Mouse (Mus musculus): ENCODE measurements around the gene Slc25a17.

Gene Slc25a17

GRCm38 (mm10) chr15:81352638-81353037, 8.0 kb downstream of the Slc25a17 start:
- no peak for DNase-seq

DNA sequence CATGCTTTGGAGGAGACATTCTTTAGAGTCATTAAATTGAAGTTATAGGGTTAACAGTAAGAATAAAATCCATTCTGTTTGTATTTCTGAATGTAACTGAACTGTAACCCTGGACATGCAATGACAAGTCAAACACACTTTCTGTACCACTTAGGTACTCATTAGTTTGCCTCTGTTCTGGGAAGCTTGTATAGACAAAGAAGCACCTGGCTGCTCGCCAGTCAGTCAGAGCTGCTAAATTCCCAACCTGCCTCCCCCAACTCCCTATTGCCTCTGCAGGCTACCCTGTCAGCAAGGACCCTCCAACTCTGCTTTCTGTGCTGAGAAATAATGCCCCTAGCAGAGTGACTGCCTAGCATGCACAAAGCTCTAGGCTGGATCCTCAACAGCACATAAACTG, 10.2 kb downstream of the Slc25a17 start:
- DNase-seq, result no peak

DNA sequence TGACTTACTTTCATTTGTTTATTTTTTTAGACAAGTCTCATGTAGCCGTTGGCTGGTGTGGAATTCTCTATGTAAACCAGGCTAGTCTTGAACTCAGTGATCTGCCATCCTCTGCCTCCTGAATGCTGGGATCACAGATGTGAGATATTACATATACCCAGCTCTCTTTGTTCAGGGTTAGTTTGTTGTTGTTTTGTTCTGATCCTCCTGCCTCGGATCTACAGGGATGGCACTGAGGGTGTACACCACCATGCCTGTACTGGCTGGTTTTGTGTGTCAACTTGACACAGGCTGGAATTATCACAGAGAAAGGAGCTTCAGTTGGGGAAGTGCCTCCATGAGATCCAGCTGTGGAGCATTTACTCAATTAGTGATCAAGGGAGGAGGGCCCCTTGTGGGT, 12.2 kb downstream of the Slc25a17 start:
- no peak for DNase-seq

DNA sequence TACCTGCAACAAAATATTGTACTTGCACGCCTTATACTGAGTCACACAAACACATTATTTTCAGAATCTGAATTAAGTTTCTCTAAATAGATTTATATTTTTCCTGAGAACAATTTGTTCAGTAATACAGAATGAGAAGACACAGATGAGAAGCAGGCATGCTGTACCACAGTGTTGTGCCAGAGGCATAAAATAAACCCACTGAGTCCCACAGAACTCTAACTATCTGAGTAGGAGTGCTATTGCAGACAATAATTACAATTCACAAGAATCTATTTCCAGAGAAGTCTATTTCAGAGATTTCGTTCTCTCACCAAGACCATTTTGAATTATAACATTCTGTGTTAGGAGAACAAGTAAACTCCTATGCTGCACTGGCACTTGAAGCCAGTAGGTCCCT, 13.1 kb downstream of the Slc25a17 start:
- no peak for DNase-seq

DNA sequence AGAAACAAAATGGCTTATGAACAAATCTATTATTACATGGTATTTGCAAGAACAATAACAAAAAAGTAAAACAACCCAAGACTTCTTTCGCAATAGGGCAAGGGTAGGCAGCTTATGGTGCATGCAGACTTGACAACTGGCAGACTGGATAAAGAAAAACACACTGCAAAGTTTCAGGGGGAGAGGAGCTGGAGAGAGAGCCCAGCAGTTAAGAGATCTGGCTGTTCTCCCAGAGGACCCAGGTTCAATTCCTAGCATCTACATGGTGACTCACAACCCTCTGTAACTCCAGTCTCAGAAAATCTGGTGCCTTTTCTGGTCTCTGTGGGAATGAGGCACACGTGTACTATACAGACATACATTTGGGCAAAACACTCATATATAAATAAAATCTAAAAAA, 19.2 kb downstream of the Slc25a17 start:
- DNase-seq, result no peak

DNA sequence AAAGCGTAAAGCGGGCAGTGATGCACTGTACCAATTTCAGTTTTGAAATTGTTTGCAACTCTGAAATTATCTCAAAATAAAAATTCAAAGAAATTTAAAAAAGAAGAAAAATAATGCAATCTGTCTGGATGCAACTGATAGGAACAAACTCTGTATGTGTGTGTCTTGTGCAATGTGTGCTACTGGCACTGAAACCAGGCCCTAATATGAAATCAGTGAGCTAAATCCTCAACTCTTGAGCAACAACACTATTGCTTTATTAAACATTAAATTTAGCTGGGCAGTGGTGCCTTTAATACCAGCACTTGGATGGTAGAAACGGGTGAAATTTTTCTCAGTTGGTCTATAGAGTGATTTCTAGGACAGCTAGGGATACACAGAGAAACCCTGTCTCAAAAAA, 21.5 kb downstream of the Slc25a17 start:
- no peak for DNase-seq

DNA sequence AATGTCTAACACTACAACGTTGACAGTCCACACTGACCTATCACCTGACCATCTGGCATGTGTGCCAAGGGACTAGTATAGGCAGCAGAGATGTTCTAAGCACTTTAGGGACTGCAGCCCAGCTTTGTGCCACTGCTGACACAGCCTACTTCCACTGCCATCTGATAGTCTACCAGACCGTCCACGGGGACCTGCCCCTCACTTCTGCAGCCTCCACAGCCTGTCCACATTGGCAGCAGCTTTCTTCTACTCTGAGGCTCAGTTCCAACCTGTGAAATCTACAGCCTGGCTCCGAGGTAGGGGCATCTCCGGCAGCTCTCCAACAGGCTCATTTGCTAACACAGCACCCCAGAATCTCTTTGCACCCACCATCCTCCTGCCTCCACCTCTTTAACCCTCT, 24.1 kb downstream of the Slc25a17 start:
- peak; percentile 45 for DNase-seq

GRCm38 (mm10) chr15:81332517-81332916, 28.1 kb downstream of the Slc25a17 start:
- DNase-seq, result no peak

- DNase-seq, result no peak
Observed at GRCm38 (mm10) chr15:81330816-81331433, 29.7 kb downstream of the Slc25a17 start.

DNA sequence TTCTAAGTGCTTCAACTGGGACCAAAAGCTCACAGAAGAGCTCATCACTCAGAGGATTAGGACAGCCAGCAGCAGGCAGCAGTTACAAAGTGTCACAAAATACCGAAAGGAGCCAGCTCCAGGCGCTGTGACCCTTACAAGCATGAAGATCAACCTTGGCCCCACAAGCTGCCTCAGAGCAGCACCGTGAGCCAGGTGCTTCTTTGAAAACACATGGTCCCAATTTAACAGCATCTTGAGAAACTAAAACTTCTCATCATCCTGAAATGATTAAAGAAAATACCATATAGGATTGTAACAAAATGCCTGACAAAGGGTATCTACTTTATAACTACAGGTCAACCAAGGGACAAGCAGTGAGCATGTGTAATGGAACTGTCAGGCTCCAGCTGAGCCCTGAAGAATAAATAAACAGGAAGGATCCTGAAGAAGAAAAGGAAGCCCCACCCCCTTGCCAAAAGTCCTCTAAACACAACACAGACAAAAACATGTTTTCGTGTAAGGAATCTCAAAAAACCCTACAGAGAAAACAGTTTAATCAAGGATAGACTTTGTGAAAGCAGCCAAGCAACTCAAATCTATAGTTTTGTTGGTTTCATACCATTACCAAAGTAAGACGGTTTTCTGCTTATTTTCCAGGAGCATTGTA, 30.8 kb downstream of the Slc25a17 start:
- DNase-seq, result no peak

DNA sequence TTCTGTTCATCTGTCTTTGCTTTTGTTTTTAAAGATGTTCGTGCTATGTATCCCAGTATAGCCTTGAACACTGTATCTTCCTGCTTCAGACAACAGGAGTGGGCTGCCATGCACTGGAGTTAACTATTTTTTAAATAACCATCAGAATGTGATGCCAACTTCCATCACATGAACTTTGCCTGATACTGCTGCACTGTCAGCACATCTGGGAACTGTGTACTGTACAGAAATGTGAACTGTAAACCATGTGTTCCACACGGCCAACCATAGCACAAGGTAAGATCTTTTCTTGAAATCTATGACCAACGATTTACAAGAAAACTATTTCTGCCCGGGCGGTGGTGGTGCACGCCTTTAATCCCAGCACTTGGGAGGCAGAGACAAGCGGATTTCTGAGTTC, 33.1 kb downstream of the Slc25a17 start:
- no peak for DNase-seq

- DNase-seq, result no peak
Observed at GRCm38 (mm10) chr15:81324979-81325378, 35.6 kb downstream of the Slc25a17 start.

- no peak for DNase-seq
Observed at GRCm38 (mm10) chr15:81320137-81320536, 40.5 kb downstream of the Slc25a17 start.

- no peak for DNase-seq
Observed at GRCm38 (mm10) chr15:81319462-81319861, 41.1 kb downstream of the Slc25a17 start.

DNA sequence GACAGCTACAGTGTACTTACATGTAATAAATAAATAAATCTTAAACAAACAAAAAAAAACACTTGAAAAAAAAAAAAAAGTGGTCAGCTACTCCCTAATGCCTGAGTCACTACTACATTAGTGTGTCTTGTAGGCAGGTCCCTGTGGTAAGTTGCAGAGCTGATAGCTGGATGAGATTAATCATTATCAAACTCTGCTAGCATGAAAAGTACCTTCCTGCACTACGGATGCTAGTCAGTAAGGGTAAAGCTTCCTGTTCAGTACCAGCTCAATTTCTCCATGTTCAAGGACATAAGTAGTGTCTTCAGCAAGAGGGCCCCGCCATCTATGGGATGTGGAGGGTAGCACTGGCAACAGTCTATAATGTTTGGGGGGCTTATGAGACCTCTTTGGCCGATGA, 46.7 kb downstream of the Slc25a17 start:
- no peak for DNase-seq

- no peak for DNase-seq
Observed at GRCm38 (mm10) chr15:81311026-81311425, 49.6 kb downstream of the Slc25a17 start.

GRCm38 (mm10) chr15:81310353-81310752, 50.3 kb downstream of the Slc25a17 start:
- no peak for DNase-seq

DNA sequence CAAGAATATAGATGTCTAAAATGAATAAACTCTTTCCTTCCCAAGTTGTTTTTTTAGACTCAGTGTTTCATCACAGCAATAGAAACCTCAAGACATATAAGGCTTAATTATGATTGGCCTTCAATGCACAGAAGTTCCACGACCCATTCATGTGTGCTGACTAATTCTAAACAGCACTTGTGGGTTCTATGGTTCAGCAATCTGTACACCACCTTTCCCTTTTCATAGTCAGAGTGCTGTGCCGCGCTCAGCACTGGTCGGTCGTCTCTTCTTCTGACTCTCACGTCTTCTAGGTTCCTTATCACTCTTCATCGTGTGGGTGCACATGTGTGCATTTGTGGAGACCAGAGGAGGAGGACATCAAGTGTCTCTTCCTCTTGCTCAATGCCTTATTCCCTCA, 52.6 kb downstream of the Slc25a17 start:
- no peak for DNase-seq

GRCm38 (mm10) chr15:81306501-81306900, 54.1 kb downstream of the Slc25a17 start:
- no peak for DNase-seq

DNA sequence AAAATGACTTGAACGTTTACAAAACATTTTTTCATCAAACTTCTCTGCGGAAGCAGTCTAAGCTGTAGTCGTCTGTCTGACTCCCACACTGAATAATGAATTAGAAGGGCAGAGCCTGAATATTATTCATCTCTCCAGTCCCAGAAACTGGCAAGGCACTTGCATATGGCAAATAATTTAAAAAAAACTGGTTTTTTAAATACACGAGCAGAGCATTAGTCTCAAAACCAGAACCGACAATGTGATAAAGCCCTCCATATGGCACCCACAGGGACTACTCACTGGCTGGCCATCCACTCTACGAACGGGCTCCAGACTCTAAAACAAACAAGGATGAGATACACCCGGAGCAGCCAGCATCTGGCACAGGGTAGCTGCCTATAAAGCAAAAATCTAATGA, 55.6 kb downstream of the Slc25a17 start:
- DNase-seq, result no peak

DNA sequence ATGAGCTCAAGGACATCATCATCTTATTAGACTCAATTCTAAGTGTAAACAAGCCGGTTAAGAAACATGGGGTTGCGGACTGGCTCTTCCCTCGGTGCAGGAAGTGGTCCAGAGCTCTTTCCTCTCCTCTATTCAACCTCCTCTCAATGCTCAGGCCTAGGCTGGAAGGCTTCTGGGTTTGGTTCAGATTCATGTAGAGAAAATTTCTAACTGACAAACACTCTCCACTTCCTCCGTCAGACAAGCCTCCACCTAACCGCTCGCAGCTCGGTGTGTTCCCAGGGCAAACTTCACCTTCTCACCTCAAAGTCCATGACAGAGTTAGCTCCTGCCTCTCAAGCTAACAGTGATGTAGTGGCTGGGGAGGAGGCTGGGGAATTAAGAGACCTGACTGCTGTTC, 56.6 kb downstream of the Slc25a17 start:
- no peak for DNase-seq

GRCm38 (mm10) chr15:81302151-81302808, 58.3 kb downstream of the Slc25a17 start:
- DNase-seq, result no peak

DNA sequence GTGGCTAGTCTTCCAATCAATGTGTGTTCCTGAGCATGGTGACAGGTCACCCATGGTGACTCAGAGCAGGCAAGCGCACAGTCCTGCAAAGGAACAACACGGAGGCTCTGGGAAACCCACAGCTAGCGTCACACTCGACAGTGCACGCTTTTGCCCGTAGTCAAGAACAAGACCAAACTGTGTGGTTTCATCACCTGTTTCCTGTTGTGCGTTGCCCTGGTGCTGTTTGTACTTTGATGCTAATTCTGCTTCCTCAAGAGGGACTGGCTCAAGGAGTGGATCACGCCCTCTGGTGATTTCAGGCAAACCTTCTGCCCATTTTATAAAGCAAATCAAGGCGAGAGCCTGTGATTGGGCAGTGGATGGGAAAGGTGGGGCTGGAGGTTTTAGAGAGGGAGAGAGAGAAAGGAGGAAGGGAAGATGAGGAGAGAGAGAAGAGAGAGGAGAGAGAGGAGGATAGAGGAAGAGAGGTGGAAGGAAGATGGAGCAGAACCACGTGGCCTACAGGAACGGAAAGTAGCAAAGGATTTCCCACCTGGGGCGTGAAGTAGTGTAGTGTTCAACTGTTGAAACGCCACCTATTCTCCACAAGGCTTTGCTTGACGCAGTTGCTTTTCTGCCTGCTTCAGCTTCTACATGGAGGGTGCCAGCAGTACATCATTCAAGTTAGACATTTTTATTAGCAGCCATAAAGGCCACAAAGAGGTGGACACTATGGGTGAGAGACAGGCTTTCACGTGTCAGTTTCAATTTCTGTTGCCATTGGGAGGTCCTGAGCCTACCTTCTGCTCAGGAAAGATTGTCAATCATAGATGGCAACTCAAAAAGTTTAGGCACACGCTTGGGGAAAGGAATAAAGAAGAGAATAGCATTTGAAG, 59.2 kb downstream of the Slc25a17 start:
- DNase-seq, result no peak
